Mouse (Mus musculus) bone marrow, adult 2 months (tissue): ENCODE measurements around the gene C8b.

Experiments
- CTCF ChIP-seq: fragments of 200-500 bp; IDR thresholded peaks from 2 replicates; pipeline ENCODE4 v1.5.1; 2011; ENCODE audit warnings: low read length, control low read depth; ENCODE audit not compliant: control insufficient read depth, insufficient read depth
- POLR2A ChIP-seq: fragments of 200-500 bp; IDR thresholded peaks from 2 replicates; pipeline ENCODE4 v1.6.1; 2011; ENCODE audit warnings: low read depth, mild to moderate bottlenecking, control low read depth, low read length, borderline replicate concordance; ENCODE audit not compliant: control insufficient read depth

GRCm38 (mm10) chr4:104754090-104754489, 12.0 kb upstream of the C8b start:
- TF ChIP-seq POLR2A (no peak), CTCF (no peak)
